Mouse (Mus musculus): ENCODE measurements at regions not wholly inside any gene's neighbourhood (a gene's known extent, or its start where the extent isn't known, plus 50 kb on each side); places are given as distances from the start of the nearest gene placed in this dataset.

DNA sequence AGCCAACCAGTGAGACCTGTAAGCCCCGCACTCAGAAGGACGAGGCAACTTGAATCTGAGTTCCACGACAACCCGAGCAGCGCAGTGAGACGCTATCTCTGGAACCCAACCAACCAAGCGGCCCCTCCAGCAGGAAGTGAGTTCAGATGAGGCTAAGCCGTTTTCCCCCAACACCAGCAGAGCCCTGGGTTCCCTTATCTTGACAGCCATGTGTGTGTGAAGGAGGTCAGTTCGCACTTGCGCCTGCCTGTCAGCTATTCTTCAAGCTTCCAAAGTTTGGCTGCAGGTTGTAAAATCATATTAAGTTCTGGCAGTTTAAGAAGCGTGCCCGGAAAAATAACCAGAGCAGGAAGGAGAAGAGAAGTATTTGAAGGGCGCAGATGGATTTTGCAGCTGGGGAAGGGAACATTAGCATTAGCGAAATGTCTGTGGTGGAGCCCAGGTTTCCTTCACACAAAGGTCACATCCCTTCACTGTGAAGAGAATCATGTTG is 368.8 kb upstream of the Trib2 start:
- DNase-seq: no peak

DNA sequence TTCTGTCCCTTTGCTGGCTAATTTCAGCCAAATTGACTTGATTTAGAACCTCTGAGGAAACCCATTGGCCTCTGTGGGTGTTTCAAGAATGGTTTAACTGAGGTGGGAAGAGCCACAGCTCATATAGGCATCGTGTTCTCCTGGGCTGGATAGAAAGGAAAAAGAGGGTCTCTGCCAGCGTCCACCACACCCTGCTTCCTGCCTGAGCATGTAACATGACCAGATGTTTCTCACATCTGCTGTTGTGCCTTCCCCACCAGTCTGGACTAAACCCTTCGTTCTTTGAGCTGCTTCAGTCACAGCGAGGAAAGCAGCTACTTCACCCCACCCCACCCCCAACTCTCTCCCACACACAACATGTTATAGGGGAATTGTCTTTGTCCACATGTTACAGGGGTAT is 366.3 kb upstream of the Trib2 start:
- no peak for DNase-seq

GRCm38 (mm10) chr12:16181599-16181998 is 364.9 kb upstream of the Trib2 start:
- no peak for DNase-seq

DNA sequence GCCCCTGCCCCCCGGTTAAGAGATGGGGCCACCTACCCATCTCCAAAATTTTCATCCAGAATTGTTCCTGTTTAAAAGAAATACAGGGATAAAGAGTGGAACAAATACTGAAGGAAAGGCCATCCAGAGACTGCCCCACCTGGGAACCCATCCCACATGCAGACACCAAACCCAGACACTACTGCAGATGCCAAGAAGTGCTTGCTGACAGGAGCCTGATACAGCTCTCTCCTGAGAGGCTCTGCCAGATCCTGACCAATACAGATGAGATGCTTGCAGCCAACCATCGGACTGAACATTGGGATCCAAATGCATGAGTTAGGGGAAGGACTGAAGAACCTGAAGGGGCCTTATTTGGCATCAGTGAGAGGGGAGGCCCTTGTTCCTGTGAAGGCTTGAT is 363.2 kb upstream of the Trib2 start:
- DNase-seq: no peak

- DNase-seq: no peak
Measured at GRCm38 (mm10) chr12:16176326-16176725, 359.6 kb upstream of the Trib2 start.

DNA sequence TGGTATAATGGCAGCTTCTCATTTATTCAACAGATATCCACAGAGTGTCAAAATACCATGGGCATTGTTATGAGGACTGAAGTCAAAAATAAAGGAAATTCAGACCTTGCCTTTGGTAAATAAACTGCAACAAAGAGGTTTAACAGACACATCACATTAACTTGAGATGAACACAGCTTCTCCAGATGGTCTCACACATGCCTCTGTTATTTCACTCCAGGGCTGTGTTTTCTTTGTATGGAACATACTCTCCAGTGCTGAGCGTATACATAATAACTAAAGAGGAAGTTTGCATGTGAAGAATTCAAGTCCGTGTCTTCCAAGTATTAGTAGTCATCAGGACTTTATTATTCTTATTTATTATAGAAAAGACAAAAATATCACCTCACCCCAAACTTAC is 355.5 kb upstream of the Trib2 start:
- no peak for DNase-seq

- no peak for DNase-seq
Measured at GRCm38 (mm10) chr12:16171636-16172035, 354.9 kb upstream of the Trib2 start.

DNA sequence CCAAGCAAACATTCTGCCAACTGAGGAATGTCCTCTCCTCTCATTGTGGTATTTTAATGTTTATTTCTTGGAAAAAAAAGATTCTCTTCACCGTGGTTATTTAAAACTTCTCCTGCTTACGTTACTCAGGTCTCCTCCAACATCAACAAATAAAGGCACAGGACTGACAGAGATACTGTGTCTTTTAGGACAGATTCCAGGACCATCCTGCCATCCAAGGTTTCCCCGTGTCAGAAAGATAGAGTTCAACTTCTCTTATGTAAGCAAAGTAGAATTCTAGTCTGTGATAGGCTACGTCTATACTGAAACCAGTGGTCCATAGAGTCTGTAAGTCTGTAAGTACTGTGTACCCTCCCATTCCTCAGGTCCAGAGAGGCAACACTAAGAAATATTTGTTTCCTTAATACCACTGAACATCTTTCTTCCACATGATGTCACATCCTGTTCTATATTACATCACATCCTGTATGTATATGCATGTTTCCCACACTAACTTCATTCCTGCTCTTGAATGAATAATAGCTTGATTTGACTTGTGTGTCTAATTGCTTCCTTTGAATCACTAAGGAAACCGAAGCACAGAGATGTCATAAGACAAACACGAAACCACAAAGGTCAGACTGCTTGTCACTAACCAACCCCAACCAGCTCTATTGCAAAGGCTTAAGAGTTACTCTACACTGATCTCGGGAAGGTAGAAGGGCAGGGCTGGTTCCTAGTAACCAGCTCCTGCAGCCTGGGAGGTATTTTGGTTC is 353.2 kb upstream of the Trib2 start:
- no peak for DNase-seq

DNA sequence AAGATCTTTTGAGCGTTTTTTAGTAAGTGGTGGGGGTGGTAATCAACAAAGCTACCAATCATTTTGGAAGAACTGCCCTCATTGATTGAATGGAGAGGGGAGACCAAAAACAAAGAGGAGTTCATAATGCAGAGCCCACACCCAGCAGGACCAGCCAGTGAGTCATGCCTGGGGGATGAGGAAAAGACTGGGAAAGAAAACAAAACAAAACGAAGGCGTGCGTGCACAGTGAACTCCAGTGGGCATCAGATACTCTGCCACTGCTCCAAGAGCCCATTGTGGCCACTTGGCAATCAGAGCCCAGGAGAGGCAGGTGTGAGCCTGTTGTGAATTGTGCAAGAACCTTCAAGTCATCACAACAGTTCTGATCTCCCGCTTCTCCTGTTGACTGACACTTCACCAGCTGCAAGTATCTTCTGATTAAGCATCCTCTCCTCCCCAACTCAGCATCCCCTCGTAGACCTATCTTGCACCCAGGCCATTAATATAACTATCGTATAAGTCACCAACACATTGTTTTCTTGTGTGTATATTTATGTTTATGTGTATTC is 351.1 kb upstream of the Trib2 start:
- DNase-seq: no peak

DNA sequence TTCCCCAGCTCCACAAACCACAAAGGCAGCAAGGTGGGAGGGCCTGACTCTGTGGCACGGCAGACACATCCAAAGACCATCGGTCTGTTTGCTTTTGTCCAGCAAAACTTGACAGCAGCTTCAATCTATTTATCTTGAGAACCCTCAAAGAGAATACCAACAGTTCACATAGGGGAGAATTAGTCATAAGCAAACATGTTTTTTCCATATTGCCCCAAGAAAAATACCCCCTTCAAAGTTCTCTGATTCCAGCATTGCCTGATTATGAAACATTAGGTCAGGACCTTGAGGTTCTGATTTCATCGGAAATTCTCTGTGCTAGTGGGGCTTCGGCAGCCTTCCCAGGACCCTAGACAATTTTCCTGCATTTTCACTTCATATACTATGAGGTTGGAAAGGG is 348.4 kb upstream of the Trib2 start:
- no peak for DNase-seq

GRCm38 (mm10) chr12:16161947-16162346 is 345.2 kb upstream of the Trib2 start:
- DNase-seq: no peak

GRCm38 (mm10) chr12:16157896-16158295 is 341.2 kb upstream of the Trib2 start:
- no peak for DNase-seq

- DNase-seq: peak; percentile 12
Measured at GRCm38 (mm10) chr12:16155791-16156558, 339.3 kb upstream of the Trib2 start.

GRCm38 (mm10) chr12:16154256-16154655 is 337.5 kb upstream of the Trib2 start:
- no peak for DNase-seq

DNA sequence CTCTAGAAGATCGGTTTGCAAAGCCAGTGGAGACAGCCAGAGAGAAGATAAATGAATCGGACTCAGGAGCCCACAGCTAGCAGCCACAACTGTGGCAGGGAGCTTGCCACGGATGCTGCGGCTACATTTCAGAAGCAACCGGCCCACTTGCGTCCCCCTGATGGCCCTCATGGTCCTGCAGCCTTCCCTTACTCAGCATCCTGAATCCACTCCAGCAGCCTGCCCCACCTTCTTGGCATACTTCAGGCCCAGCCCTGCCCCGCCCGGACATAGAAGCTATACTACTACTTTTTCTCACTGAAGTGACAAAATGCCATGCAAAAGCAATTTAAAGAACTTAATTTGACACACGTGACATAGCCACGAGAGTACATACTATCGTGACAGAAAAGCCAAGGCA is 335.4 kb upstream of the Trib2 start:
- DNase-seq: no peak

GRCm38 (mm10) chr12:16151170-16151702 is 334.5 kb upstream of the Trib2 start:
- peak; percentile 34 for DNase-seq

DNA sequence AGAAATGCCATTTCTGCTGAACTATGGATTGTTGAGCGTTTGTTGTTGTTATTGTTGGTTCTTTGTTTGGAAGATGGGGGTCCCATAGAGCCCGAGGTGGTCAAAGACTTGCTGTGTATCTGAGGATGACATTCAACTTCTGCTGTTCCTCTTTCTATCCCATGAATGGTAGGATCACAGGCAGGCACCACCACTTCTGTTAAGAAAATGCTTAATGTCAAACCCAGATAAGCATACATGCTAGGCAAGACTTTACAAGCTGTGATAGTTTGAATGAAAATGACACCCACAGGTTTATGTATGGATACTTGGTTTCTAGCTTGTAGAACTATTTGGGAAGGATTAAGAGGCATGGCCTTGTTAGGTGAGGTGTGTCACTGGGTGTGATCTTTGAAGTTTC is 330.2 kb upstream of the Trib2 start:
- DNase-seq: no peak

DNA sequence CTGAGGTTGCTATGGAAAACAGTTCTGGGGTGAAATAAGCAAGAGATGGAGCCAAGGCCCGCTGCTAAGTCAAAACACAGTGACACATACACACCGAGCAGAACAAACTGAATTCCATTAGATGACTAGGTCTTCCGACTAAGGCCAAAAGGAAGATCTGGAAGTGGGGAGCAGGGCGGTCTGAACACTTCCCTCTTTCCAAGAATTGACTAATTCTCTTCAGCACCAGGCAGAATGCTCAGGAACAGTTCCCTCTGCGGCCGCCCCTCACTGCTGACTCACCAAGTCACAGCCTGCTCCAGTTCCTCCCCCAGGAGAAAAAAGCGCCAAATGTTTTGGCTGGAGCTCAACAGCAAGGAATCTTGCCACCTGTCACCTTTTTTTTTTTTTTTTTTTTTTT is 328.9 kb upstream of the Trib2 start:
- peak; percentile 82 for DNase-seq

DNA sequence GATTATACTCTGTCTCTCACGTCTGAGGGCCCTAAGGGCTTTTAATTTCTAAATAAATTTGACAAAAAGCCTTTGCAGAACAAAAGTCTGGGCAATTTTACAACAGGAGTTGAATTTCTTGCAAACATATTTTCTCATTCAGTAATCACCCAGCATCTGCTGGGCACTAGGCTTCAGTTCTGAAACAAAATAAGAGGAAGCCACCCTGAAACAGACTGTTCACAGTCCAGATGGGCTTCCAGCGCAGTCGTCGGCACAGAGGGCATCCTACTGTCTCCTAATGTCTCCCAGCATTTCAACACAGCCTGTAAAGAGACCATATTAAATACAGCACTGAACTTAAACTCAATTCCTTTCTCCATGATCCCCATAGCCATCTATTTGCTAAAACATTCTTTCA is 324.5 kb upstream of the Trib2 start:
- DNase-seq: peak; percentile 59

DNA sequence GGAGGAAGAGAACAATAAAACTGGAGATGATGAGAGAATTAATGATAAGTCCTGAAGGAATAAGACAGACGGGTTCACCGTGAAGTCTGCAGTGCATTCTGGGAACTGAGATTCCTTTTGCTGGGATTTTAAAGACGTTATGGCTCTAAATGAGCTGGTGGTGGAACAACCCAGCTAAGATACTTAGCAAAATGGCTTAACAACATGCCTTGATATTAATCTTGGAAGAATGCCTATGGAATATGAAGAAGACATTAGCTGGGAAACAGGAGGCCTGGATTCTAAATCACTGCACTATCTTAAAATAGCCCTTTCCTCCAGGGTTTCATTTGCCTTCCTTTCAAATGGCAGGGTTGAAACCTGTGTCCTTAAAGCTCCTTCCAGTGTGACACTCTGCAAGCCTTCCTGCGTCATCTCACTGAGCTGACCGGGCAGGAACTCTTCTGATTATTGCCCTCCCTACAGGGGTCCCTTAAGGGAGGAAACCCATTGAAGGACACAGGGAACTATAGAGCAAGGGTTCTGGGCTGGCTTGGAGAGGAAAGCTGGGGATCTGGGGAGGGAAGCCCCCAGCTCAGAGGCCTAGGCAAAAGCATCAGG is 323.9 kb upstream of the Trib2 start:
- DNase-seq: no peak

- DNase-seq: no peak
Measured at GRCm38 (mm10) chr12:16139152-16139551, 322.4 kb upstream of the Trib2 start.

- DNase-seq: no peak
Measured at GRCm38 (mm10) chr12:16137801-16138200, 321.1 kb upstream of the Trib2 start.

- DNase-seq: no peak
Measured at GRCm38 (mm10) chr12:16136214-16136671, 319.5 kb upstream of the Trib2 start.

Data from layer of hippocampus, adult 9-11 months (tissue).